Mouse (Mus musculus) MEL (cell line): ENCODE results near the gene Plxnb1. TPM values are rescaled to one million over a fixed set of nuclear protein-coding genes. Genes with fewer than 3 reads are reported as not detected.
"Not testable (repeated sequence)": the region's sequence is repeated elsewhere in the genome, so short reads cannot be mapped to it uniquely, and the experiment has no call there.

Experiments
- DNase-seq: peaks from one replicate; pipeline ENCODE4 v3.0.0; 2011; ENCODE audit warnings: low read depth, low spot score
- H3K27ac ChIP-seq: 2 replicates; pipeline ENCODE4 v1.5.1; 2012; ENCODE audit warnings: low read depth, mild to moderate bottlenecking, control low read depth, low read length, moderate library complexity; ENCODE audit not compliant: control insufficient read depth
- H3K27me3 ChIP-seq, 2 experiments: fragments of 150-350 bp in 1 of 2; sonication (generic) in 1 of 2; 2 replicates each; pipeline ENCODE4 v1.6.1; 2012; ENCODE audit warnings: low read length in 2 of 2, mild to moderate bottlenecking in 2 of 2, improper control_type of control experiment in 1 of 2, moderate library complexity in 1 of 2; ENCODE audit not compliant: insufficient read depth in 2 of 2, control insufficient read depth in 1 of 2
- H3K36me3 ChIP-seq, 2 experiments: 2 replicates each; pipeline ENCODE4 v1.6.1; 2012 to 2014; ENCODE audit warnings: low read length in 2 of 2, improper control_type of control experiment in 1 of 2, inconsistent platforms in 1 of 2, mild to moderate bottlenecking in 1 of 2; ENCODE audit not compliant: insufficient read depth in 2 of 2, control insufficient read depth in 1 of 2
- H3K4me1 ChIP-seq, 2 experiments: fragments of 150-350 bp in 1 of 2; sonication (generic) in 1 of 2; 2 replicates each; pipeline ENCODE4 v1.6.1; 2012; ENCODE audit warnings: low read length in 2 of 2, improper control_type of control experiment in 1 of 2, mild to moderate bottlenecking in 1 of 2; ENCODE audit not compliant: insufficient read depth in 2 of 2, control insufficient read depth in 1 of 2
- H3K4me3 ChIP-seq, 2 experiments: fragments of 150-350 bp in 1 of 2; sonication (generic) in 1 of 2; 2 replicates each; pipeline ENCODE4 v1.5.1; 2012; ENCODE audit warnings: low read depth in 2 of 2, low read length in 2 of 2, mild to moderate bottlenecking in 2 of 2, moderate library complexity in 2 of 2, control low read depth in 1 of 2, improper control_type of control experiment in 1 of 2; ENCODE audit not compliant: control insufficient read depth in 1 of 2, insufficient read depth in 1 of 2
- H3K79me2 ChIP-seq: 2 replicates; pipeline ENCODE4 v1.6.1; 2012; ENCODE audit warnings: mild to moderate bottlenecking, low read length, moderate library complexity; ENCODE audit not compliant: control insufficient read depth, poor library complexity, insufficient read depth
- H3K9ac ChIP-seq: 2 replicates; pipeline ENCODE4 v1.6.1; 2012; ENCODE audit warnings: low read depth, mild to moderate bottlenecking, control low read depth, low read length, moderate library complexity; ENCODE audit not compliant: control insufficient read depth, poor library complexity, severe bottlenecking
- H3K9me3 ChIP-seq: fragments of 150-350 bp; sonication (generic); replicated peaks from 2 replicates; pipeline ENCODE4 v1.6.1; 2012; ENCODE audit warnings: mild to moderate bottlenecking, low read length, improper control_type of control experiment, moderate library complexity; ENCODE audit not compliant: insufficient read depth
- CHD1 ChIP-seq: IDR thresholded peaks from 2 replicates; pipeline ENCODE4 v1.6.1; 2012; ENCODE audit warnings: low read depth, mild to moderate bottlenecking, inconsistent platforms, low read length, improper control_type of control experiment
- CTCF ChIP-seq, 3 experiments: IDR thresholded peaks in 2 of 3; conservative IDR thresholded peaks in 1 of 3; 2 replicates each; pipeline ENCODE4 v1.5.1; 2011 to 2012; ENCODE audit warnings: low read length in 3 of 3, low read depth in 2 of 3, mild to moderate bottlenecking in 2 of 3, improper control_type of control experiment in 1 of 3, inconsistent platforms in 1 of 3, mixed read lengths in 1 of 3, moderate library complexity in 1 of 3; ENCODE audit not compliant: control insufficient read depth in 1 of 3, insufficient read depth in 1 of 3, poor library complexity in 1 of 3, severe bottlenecking in 1 of 3
- E2F4 ChIP-seq: IDR thresholded peaks from 2 replicates; pipeline ENCODE4 v1.6.1; 2011; ENCODE audit warnings: low read depth, low read length, improper control_type of control experiment, borderline replicate concordance
- ELF1 ChIP-seq: IDR thresholded peaks from 2 replicates; pipeline ENCODE4 v1.6.1; 2014; ENCODE audit warnings: low read depth, mild to moderate bottlenecking, inconsistent platforms, low read length, improper control_type of control experiment, moderate library complexity
- ETS1 ChIP-seq: IDR thresholded peaks from 2 replicates; pipeline ENCODE4 v1.6.1; 2012; ENCODE audit warnings: low read depth, mild to moderate bottlenecking, inconsistent platforms, low read length, improper control_type of control experiment, moderate library complexity
- KAT2A ChIP-seq: conservative IDR thresholded peaks from 2 replicates; pipeline ENCODE4 v1.6.1; 2012; ENCODE audit warnings: low read depth, low read length, improper control_type of control experiment, inconsistent platforms
- MAX ChIP-seq: IDR thresholded peaks from 2 replicates; pipeline ENCODE4 v1.6.1; 2011; ENCODE audit warnings: low read length, improper control_type of control experiment
- MAZ ChIP-seq: IDR thresholded peaks from 2 replicates; pipeline ENCODE4 v1.6.1; 2012; ENCODE audit warnings: low read depth, mild to moderate bottlenecking, inconsistent platforms, low read length, improper control_type of control experiment
- MEF2A ChIP-seq: IDR thresholded peaks from 2 replicates; pipeline ENCODE4 v1.6.1; 2014; ENCODE audit warnings: low read depth, mild to moderate bottlenecking, inconsistent platforms, low read length, improper control_type of control experiment; ENCODE audit not compliant: poor library complexity, insufficient replicate concordance, severe bottlenecking; ENCODE audit errors: extremely low read depth
- MXI1 ChIP-seq: IDR thresholded peaks from 2 replicates; pipeline ENCODE4 v1.6.1; 2011; ENCODE audit warnings: mild to moderate bottlenecking, low read depth, low read length, improper control_type of control experiment
- NELFE ChIP-seq: IDR thresholded peaks from 2 replicates; pipeline ENCODE4 v1.6.1; 2011; ENCODE audit warnings: low read depth, low read length, improper control_type of control experiment
- POLR2AphosphoS5 ChIP-seq: IDR thresholded peaks from 2 replicates; pipeline ENCODE4 v1.6.1; 2012; ENCODE audit warnings: low read depth, borderline replicate concordance, mild to moderate bottlenecking, inconsistent platforms, low read length, moderate library complexity, mixed read lengths
- SMC3 ChIP-seq: IDR thresholded peaks from 2 replicates; pipeline ENCODE4 v1.6.1; 2011; ENCODE audit warnings: low read depth, low read length, improper control_type of control experiment
- TAL1 ChIP-seq: IDR thresholded peaks from 2 replicates; pipeline ENCODE4 v1.6.1; 2012; ENCODE audit warnings: mild to moderate bottlenecking, inconsistent platforms, low read length, moderate library complexity, mixed read lengths
- TCF12 ChIP-seq: IDR thresholded peaks from 2 replicates; pipeline ENCODE4 v1.6.1; 2014; ENCODE audit warnings: low read depth, mild to moderate bottlenecking, inconsistent platforms, low read length, improper control_type of control experiment, moderate library complexity
- ZC3H11A ChIP-seq: IDR thresholded peaks from 2 replicates; pipeline ENCODE4 v1.6.1; 2012; ENCODE audit warnings: low read depth, mild to moderate bottlenecking, inconsistent platforms, low read length, improper control_type of control experiment
- ZMIZ1 ChIP-seq: IDR thresholded peaks from 2 replicates; pipeline ENCODE4 v1.6.1; 2012; ENCODE audit warnings: low read depth, mild to moderate bottlenecking, inconsistent platforms, low read length, improper control_type of control experiment, moderate library complexity
- ZNF384 ChIP-seq: IDR thresholded peaks from 2 replicates; pipeline ENCODE4 v1.6.1; 2012; ENCODE audit warnings: low read depth, mild to moderate bottlenecking, inconsistent platforms, low read length, improper control_type of control experiment
- polyA plus RNA-seq, 2 experiments: library from polyadenylated mRNA; stranded (reverse) in 1 of 2; unstranded in 1 of 2; fragments of >175 nt in 1 of 2; fragments of >200 nt in 1 of 2; gene quantifications; 2 replicates each; pipeline versions ENCODE4 v1.2.1 to v1.2.4; 2012; ENCODE audit warnings: low replicate concordance in 2 of 2, low read depth in 1 of 2; ENCODE audit not compliant: insufficient read length in 2 of 2, insufficient read depth in 1 of 2, missing spikeins in 1 of 2
- total RNA-seq: library from RNA; depleted of rRNA; stranded (reverse); fragments of 300-350 nt; gene quantifications from 2 replicates; pipeline ENCODE4 v1.2.3, GENCODE M21; 2012

Gene Plxnb1
- total and polyA plus RNA-seq, 3 experiments, result 0.07 TPM; not detected in 2

- not testable (repeated sequence) for H3K4me3 ChIP-seq
- peak; percentile 30 for TF ChIP-seq SMC3
- TF ChIP-seq CTCF (IDR thresholded peaks at IDR 0.05 in 2 of 3, conservative IDR thresholded peaks at IDR 0.05 in 1 of 3; ENCODE audit: control insufficient read depth in 1 of 3, insufficient read depth in 1 of 3, low read depth in 2 of 3, low read length in 3 of 3, poor library complexity in 1 of 3, severe bottlenecking in 1 of 3), result peak in 2 of 3 experiments; percentile 42 to 49; a peak in 3 of 6 replicates
- TF ChIP-seq, all 39 proteins: peak for 2; not testable (repeated sequence) for 37
- not testable (repeated sequence) for H3K4me1 ChIP-seq, H3K27ac ChIP-seq, DNase-seq, H3K27me3 ChIP-seq, H3K9me3 ChIP-seq, H3K79me2 ChIP-seq, H3K9ac ChIP-seq, H3K36me3 ChIP-seq
Observed at GRCm38 (mm10) chr9:109140414-109140813, 45.2 kb downstream of the Plxnb1 start.

GRCm38 (mm10) chr9:109161941-109162340, 66.8 kb downstream of the Plxnb1 start, which contains the start of gene Fbxw21:
Gene Fbxw21, minus strand, starts transcription at chr9:109162041.
- Histone ChIP-seq H3K27ac (no peak within 1 kb of the TSS), H3K9ac (no peak within 1 kb of the TSS)
- TF ChIP-seq TCF12 (no peak), MAZ (no peak), ZMIZ1 (no peak), ETS1 (no peak), CTCF (IDR thresholded peaks at IDR 0.05 in 2 of 3, conservative IDR thresholded peaks at IDR 0.05 in 1 of 3; ENCODE audit: control insufficient read depth in 1 of 3, insufficient read depth in 1 of 3, low read depth in 2 of 3, low read length in 3 of 3, poor library complexity in 1 of 3, severe bottlenecking in 1 of 3) (no peak), E2F4 (no peak), POLR2AphosphoS5 (no peak), MXI1 (no peak), MEF2A (no peak), KAT2A (no peak), ZC3H11A (no peak), ELF1 (no peak), ZNF384 (no peak)
- TF ChIP-seq, all 39 proteins: peak for 0
- Histone ChIP-seq H3K27me3 (no peaks in the 10 kb centered on the region; a peak in 1 of 4 replicates), H3K9me3 (no peaks in the 10 kb centered on the region), H3K4me3 (no peak within 1 kb of the TSS), H3K79me2 (no peaks in the 10 kb centered on the region), H3K36me3 (no peaks in the 10 kb centered on the region), H3K4me1 (no peaks in the 10 kb centered on the region)
- DNase-seq, result no peak

GRCm38 (mm10) chr9:109167316-109167715, 72.1 kb downstream of the Plxnb1 start:
- Histone ChIP-seq H3K9ac (no peak overlapping the region), H3K36me3 (no peaks in the 10 kb centered on the region), H3K4me1 (no peaks in the 10 kb centered on the region), H3K9me3 (no peaks in the 10 kb centered on the region), H3K27me3 (no peaks in the 10 kb centered on the region; a peak in 1 of 4 replicates), H3K79me2 (no peaks in the 10 kb centered on the region), H3K4me3 (no peak overlapping the region), H3K27ac (no peak overlapping the region)
- TF ChIP-seq MAX (no peak), TAL1 (no peak), E2F4 (no peak), CHD1 (no peak), ZC3H11A (no peak), NELFE (no peak)
- no peak for DNase-seq
